Mouse (Mus musculus): Measurements from ENCODE around the gene Catsper2. TPM values are rescaled to one million over a fixed set of nuclear protein-coding genes. Genes with fewer than 3 reads are reported as not detected.

Gene Catsper2
- 1.1 and 1.3 TPM in 2 replicates for polyA plus RNA-seq (2012; rRNA removed)

DNA sequence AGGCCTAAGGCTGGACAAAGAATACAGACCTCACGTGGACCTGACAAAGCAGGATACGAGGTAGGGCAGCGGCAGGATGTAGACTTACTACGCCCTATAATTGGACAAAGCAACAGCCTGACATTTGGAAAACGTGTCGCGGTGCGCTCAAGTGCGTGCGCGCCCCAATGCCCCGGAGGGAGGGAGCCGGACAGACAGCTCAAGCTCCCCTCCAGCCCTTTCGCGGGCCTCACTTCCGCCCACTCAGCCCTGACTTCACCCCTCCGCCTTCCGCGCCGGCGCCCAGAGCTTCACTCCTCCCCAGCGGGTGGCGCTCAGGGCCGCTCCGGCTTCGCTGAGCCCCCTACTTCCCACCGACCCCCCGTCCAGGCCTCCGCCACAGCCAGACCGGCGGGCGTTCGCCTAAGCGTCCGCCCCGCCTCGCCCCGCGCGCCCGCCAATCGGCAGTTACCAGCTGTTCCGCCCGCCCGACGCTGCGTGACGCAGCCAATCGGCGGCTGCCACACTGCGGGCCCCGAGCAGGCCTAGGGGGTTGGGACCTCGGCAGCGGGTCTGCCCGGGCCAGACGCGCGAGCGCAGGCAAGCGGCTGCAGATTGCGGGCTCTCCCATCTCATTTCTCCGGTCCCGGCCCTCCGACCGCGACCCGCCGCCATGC lies at the start of gene Catsper2, which contains the start of gene Pdia3:
Gene Catsper2, minus strand, starts transcription at position 406 of the 656 bp plus-strand sequence.
Gene Pdia3, plus strand, starts transcription at position 389 of the 656 bp plus-strand sequence.
- DNase-seq (ENCODE audit: low read depth, low spot score): no peak
- WGBS: 1% methylated on average over 65 of the region's 68 CpGs

DNA sequence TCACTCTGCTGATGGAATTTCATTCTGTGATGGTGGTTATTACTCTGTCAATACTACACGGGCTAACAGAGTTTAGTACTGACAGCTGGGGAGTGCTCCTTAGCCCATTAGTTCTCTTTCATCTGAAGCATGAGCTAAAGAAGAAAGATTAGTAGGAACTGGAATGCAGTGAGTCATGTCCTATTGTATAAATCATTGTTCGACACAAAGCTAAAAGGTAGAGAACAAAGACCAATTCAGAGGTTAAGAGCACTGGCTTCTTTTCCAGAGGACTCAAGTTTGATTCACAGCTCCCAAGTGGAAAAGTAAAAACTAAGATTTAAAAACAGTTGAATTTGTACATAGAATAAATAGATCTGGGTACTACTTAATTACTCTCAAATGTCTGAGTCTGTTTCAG lies 46.5 kb upstream of the Catsper2 start:
- 50% methylated on average over 2 of the region's 2 CpGs for WGBS
- DNase-seq (ENCODE audit: low read depth, low spot score): no peak

DNA sequence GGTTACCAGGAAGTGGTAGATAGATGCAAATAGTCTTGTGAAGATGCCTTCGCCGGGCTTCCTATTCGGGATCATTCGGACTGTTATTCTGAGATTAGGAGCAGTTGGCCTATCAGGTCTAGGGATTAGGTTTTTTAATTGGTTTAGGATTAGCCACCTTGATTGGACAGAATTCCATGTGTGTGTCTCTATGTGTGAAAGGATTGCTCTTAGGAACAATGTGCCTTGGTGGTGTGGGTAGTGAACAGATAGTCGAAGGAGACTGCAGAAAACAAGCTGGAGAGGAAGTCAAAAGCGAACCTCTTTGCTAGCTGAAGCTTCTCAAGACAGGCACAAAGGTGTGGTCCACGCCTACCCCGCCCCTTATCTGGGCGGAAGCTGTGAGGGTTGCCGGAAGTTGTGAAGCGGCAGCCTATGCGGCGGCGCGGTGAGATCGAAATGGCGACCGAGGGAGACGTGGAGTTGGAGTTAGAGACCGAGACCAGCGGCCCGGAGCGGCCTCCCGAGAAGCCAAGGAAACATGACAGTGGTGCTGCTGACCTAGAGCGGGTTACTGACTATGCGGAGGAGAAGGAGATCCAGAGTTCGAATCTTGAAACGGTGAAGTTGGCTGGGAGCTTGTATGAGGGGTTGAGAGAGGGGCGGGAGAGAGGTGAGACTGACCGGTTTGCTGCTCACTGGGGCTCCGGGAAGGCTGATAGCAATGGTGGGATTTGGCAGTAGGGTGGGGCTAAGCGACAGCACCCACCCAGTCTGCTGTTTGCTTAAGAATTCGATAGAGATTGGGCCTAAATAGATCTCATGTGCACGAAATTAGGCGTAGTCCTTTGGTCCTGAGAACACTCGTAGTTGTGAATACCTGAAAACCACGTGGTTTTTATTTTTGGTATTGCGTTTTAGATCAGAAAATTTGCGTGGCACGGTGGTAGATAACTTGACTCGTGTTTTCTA lies 43.4 kb upstream of the Catsper2 start, which contains the start of gene Serinc4:
Gene Serinc4, minus strand, starts transcription at position 90 of the 951 bp plus-strand sequence.
- DNase-seq (ENCODE audit: low read depth, low spot score): peak; percentile 74
- 3% methylated on average over 41 of the region's 41 CpGs for WGBS

DNA sequence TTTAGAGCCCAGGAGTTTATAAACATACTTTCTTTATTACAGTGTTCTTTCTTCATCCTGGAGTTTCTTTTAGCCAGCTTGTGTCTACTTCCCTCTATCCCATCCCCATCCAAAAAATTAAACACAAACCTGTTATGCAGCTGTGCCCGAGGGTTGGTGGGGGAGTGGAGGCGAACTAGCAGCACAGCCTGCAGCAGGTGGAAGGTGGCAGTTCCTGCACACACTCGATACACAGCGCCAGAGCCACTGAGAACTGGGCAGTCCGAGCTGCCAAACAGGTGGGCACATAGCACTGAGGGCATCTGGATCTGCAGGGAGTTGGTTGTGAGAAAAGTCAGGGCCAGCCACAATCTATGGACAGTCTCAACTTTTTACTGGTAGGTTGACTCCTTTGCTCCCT lies 41.9 kb upstream of the Catsper2 start:
- WGBS: 70% methylated on average over 5 of the region's 5 CpGs
- DNase-seq (ENCODE audit: low read depth, low spot score): no peak

DNA sequence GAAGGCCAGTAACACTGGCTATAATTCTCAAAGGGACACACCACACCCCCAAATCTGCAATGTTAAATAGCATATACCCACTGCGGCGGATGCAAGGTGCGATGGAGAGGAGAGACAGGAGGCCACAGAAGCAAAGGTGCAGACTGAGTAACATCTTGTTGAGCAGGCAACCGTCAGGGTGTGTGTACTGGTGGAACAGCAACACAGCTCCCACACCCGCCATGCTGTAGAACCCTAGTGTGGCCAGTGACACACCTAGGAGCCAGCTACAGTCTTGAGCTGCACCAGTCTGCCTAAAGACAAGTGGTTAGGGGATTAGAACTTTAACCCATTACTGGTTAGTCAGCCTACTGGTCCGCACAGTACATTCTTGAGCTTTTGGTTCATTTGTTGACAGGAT lies 40.3 kb upstream of the Catsper2 start:
- 86% methylated on average over 6 of the region's 6 CpGs for WGBS
- no peak for DNase-seq (ENCODE audit: low read depth, low spot score)

DNA sequence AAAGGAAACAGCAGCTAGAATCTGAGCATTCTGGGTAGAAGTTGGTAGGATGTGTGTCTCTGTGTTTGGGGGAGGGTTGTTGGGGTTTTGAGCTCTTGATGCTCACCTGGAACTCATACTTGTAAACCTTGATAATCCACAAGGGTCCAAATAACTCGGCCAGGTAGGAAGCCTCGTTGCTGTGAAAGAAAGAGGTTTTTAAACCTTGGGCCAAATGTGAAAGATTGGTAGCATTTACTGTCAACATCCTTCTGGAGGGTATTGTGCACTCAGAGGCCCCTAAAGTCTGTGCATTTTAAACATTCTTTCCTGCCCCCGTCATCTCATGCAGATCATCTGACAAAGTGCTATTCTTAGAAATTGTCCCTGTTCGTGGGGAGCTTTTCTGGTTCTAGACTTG lies 39.4 kb upstream of the Catsper2 start, which contains the start of gene Hypk:
Gene Hypk, plus strand, starts transcription at position 301 of the 400 bp plus-strand sequence.
- no peak for DNase-seq (ENCODE audit: low read depth, low spot score)
- 52% methylated on average over 4 of the region's 4 CpGs for WGBS

DNA sequence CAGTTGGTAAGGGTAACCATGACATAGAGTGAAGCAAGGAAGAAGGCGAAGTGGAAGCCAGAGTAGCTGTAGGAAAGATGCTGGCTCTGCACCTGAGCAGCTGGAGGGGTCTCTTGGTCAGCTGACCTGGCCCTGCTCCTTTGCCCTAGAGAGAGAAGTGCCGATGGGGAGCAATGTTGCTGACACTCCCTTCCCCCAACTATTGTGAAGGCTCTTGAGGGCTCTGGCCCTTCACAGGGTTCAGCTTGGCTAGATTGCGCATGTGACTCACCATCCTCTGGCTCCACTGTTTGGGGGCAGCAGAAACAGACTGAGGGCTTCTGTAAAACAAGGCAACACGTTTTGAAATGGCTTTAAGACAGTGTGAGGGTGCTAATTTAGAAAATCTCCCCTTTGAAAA lies 38.8 kb upstream of the Catsper2 start:
- WGBS: 81% methylated on average over 4 of the region's 4 CpGs
- no peak for DNase-seq (ENCODE audit: low read depth, low spot score)

DNA sequence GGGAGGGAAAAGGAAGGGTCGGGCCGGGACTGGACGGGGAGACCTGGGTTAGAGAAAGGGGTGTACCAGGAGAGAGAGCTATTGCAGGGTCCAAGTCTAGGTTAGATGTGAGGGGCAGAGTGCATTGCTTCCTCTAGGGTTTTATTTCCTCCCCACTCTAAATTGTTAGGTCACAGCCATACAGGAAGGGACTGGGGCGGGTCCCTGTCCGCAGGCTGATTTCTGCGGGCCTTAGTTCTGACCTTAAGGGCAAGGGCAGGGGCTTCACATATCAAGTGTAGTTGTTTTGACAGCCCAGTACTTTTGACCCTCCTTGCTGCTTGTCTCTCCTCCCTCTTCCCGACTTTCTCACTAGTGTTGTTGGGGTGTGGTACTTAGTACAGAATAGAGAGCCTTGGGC lies 36.5 kb upstream of the Catsper2 start:
- DNase-seq (ENCODE audit: low read depth, low spot score): no peak
- WGBS: 2% methylated on average over 7 of the region's 7 CpGs

DNA sequence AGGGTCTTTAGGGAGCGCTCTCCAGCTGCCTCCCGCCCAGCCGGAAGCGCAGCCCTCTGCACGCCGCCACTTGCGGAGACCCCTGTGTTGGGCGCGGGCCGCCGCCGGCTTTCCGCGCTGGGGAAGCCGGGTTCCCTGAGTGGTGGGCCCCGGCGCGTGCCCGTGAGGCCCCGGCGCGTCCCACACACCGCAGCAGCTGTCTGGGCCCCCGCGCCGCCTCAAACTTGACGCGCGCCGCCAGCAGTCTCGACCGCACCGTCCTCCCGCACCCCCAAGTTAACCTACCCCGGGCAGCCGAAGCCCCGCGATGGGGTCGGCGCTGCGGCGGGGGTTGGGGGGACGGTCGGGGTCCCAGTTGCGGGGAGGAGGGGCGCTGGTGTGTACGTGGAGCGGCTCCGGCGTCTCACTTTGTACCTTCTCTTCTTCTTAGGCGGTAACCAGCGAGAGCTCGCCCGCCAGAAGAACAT lies 36.0 kb upstream of the Catsper2 start:
- DNase-seq (ENCODE audit: low read depth, low spot score): no peak

DNA sequence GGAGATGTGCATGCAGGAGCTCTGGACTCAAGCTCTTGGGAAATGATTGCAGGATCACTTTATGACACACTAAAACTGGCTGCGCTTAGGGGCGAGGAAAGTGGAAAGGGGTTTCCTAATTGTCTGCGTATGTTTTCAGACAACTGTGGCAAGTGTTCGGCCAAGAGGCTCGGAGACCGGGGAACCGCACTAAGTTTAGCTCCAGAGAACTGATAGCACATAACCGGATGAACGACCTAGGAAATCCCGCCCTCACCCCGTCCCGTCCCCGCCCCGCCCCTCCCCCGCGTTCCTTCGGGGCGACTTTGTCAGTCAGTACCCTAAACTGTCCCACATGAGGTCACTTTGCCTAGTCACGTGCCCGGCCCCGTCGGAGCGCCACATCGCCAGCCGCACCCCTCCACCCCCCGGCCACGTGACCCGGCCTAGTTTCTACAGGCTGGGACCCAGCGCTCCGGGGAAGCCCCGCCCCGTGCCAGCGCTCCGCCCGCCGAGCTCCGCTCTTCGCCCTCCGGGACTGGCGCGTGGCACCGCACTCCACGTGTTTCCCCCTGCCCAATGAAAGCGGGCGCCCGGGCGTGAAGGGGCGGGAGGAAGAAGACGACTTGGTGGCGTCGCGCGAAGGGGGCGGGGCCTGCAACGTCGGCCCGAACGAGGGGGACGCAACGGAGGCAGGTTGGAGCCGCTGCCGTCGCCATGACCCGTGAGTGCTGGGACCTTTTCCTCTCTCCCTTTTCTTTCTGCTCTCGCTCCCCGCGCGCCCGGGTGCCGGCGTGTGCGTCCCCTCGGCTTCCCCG lies 35.3 kb upstream of the Catsper2 start, which contains the start of gene Serf2:
Gene Serf2, plus strand, starts transcription at position 457 of the 797 bp plus-strand sequence.
- peak; percentile 96 for DNase-seq (ENCODE audit: low read depth, low spot score)
- under 1% methylated on average over 72 of the region's 74 CpGs for WGBS

More for the DNA sequence above, 36.0 kb upstream of the Catsper2 start:
- 1% methylated on average over 54 of the region's 54 CpGs for WGBS

DNA sequence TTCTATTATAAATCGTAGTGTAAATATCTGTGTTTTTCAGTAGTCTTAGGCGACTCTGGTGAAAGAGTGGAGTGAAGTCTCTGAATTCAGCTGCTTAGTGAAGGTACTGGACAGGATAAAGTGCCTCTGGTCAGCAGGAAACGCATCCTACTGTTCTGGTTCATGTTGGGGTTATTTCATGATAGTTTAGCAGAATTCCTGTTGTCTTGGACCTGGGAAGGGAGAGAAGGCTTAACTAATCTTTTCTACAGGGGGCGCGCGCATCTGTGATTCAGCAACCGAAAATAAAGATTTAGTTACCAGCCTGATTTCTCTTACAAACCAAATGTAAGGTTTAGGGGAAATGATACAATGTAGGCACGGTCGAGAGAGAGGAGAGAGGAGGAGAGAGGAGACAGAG lies 34.5 kb upstream of the Catsper2 start:
- no peak for DNase-seq (ENCODE audit: low read depth, low spot score)

DNA sequence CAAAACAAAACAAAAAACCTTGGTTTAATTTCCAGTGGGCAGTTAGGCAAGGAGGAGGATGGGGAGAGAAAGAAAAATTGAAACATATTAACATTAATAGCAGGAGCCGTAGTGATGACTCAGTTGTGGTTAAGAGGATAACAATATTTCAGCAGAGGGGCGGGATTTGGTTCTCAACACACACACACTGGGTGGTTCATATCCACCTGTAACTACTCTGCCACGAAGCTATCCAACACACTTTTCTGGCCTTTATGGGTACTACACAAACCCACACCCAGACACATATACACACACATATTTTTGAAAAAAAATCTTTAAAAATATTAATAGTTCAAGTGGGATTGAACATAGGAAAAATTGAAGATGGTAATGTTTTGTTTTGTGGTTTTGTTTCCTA lies 33.4 kb upstream of the Catsper2 start:
- no peak for DNase-seq (ENCODE audit: low read depth, low spot score)
- 66% methylated on average over 3 of the region's 3 CpGs for WGBS

More for the DNA sequence above, 34.5 kb upstream of the Catsper2 start:
- 9% methylated on average over 9 of the region's 9 CpGs for WGBS

DNA sequence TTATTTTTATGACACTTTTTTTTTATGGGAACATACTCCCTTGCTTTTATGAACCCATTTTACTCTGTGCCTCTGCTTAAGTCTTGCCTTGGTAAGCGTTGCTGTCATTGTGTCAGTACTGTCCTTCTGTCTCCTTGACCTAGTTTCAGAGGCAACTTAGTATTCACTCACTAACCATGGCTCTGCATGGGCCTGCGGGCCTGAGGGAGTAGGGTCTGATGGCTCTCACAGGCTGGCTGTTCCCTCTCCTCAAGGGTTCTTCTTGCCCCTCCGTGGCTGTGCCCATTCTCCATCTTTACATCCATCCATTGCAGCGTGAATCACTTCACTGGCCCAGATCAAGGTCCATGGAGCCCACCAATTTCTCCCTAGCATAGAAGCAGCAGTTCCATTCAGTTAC lies 32.9 kb upstream of the Catsper2 start:
- no peak for DNase-seq (ENCODE audit: low read depth, low spot score)
- 65% methylated on average over 4 of the region's 4 CpGs for WGBS

DNA sequence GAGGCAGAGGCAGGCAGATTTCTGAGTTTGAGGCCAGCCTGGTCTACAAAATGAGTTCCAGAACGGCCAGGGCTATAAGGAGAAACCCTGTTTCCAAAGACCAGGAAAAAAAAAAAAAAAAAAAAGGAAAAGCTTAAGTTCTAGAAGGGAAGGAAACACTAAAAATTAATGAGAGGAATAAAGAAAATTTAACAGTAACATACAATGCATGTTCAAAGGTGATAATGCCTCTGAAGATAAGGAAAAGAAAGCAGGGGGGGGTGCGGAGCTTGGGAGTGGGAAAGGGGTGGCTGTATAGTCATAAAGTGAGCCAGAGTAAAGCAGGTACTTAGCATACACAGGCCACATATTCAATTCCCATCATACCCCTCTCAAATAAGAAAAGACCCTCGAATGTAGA lies 31.5 kb upstream of the Catsper2 start:
- 81% methylated on average over 3 of the region's 3 CpGs for WGBS
- DNase-seq (ENCODE audit: low read depth, low spot score): no peak

DNA sequence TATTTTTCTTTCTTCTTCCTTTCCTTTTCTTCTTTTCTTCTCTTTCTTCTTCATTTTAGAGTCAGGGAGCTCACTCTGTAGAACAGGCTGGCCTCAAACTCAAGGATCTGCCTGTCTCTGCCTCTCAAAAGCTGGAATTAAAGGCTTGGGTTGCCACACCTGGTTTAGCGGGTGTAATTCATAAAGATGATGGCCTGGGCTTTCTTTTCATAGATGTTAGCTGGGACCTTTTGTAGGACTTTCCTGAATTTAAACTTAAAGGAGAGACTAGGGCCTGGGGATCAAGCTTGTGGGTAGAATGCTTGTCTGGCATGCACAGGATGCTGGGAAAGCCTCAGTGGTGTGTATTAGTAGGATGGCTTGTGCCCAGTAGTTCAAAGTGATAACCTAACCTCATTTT lies 30.6 kb upstream of the Catsper2 start, which contains the start of gene Ell3:
Gene Ell3, minus strand, starts transcription at position 101 of the 400 bp plus-strand sequence.
- 87% methylated on average over 1 of the region's 1 CpGs for WGBS
- no peak for DNase-seq (ENCODE audit: low read depth, low spot score)

DNA sequence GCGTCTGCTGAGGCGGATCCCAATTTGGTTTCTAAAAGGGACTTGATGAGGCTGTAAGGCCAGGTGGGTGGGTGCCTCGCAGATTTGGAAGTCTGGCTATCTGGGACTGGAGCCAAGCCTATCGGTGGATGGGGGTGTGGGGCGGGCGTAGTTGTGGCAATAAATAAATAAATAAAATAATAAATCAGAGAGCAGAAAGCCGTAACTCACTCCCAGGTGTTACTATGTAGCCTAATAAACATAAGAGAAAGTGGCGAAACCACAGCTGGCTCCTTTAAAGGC lies 29.4 kb upstream of the Catsper2 start:
- 5% methylated on average over 8 of the region's 8 CpGs for WGBS
- DNase-seq (ENCODE audit: low read depth, low spot score): no peak

DNA sequence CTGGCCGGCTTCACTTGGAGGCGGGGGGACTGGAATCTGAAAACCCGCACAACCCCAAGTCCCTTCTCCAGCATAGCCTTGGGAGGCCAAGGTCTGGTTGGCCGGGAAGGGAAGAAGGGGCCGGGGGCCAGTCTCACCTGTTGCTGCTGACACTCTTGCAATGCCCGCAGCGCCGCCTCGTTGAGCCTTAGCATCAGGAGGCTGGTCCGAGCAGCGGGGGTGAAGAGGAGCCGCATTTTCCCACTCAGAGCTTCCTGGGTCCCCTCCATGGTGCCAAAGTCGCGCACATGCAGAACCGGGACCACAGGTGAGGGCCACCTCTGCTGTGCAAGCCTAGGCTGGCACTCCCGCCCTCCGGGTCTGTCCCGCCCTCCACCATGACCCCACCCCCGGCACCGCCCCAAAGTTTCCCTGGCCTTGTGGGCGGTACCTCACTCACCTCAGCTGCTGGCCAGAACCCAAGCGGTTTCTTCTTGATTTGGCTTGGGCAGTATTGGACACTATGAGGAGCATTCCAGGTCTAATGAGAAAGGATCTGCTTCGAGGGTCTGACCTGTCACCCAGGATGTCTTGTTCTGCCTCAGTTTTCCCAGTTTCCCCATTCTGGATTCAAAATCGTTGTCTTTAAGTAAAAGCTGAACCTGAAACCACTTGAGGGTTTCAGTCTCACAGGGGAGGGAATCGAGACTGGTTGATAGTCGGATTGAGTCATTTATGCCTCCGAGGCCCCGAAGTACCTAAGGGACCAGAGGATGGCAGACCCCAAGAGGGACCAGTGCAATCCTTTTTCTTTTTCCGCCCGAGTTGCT lies 28.9 kb upstream of the Catsper2 start:
- peak; percentile 79 for DNase-seq (ENCODE audit: low read depth, low spot score)
- WGBS: 2% methylated on average over 30 of the region's 30 CpGs

DNA sequence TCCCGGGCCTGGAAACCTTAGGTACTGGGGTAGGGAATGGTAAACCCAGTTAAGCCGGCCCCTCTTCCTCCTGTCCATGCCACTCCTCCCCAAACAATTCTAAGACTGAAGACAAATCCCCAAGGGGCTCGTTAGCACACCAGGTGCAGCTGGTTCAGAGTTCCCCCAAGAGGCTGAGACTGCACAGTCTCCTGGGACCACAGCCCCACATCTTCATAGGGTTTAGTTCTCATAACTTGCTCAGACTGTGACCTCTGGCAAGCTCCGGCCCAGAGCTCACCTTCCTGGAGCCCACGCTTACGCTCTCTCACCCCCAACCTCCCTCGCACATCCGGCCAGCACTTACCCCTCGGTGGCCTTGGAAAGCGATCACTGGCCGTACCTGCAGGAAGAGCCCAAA lies 28.2 kb upstream of the Catsper2 start:
- DNase-seq (ENCODE audit: low read depth, low spot score): no peak
- WGBS: 9% methylated on average over 11 of the region's 11 CpGs

Measured in large intestine, adult 2 months (tissue).